Mouse (Mus musculus) neutrophil, adult 5-6 weeks (primary cell): Measurements from ENCODE around the gene Psg22. TPM values are rescaled to one million over a fixed set of nuclear protein-coding genes. Genes with fewer than 3 reads are reported as not detected.

ENCODE experiments used
- total RNA-seq: library from RNA; stranded (forward); fragments of 200-1000 nt; gene quantifications from 2 replicates; pipeline ENCODE4 v1.2.3, GENCODE M21; 2017

The Psg22 gene
- total RNA-seq, 1 experiment from 2014 or later = not detected

Other genes starting within 250 kb of the Psg22 start
- not detected in 2 replicates for gene Psg26, start 233.9 kb upstream of the Psg22 start, total RNA-seq
- gene Psg25, start 185.8 kb upstream of the Psg22 start, total RNA-seq = not detected in 2 replicates
- gene Psg27, start 150.8 kb upstream of the Psg22 start, total RNA-seq = not detected in 2 replicates
- not detected in 2 replicates for gene Psg23, start 101.6 kb upstream of the Psg22 start, total RNA-seq
- gene Psg21, start 61.4 kb upstream of the Psg22 start, total RNA-seq = not detected in 2 replicates
- not detected in 2 replicates for gene Psg20, start 31.9 kb upstream of the Psg22 start, total RNA-seq
- gene Psg19, start 80.4 kb downstream of the Psg22 start, total RNA-seq = not detected in 2 replicates
- not detected in 2 replicates for gene Psg17, start 103.5 kb downstream of the Psg22 start, total RNA-seq
- gene Mill2, start 121.9 kb downstream of the Psg22 start, total RNA-seq = 0.49 TPM in 1 of 2 replicates, not detected in the other
- 146 and 154 TPM in 2 replicates for gene Pglyrp1, start 153.2 kb downstream of the Psg22 start, total RNA-seq
- 16.2 and 17.5 TPM in 2 replicates for gene Ccdc61, start 192.3 kb downstream of the Psg22 start, total RNA-seq
- gene Nova2, start 207.8 kb downstream of the Psg22 start, total RNA-seq = not detected in 2 replicates